Mouse (Mus musculus) erythroblast, embryonic 14.5 days (primary cell): ENCODE results near the gene Kcnh2.

Experiments
- GATA1 ChIP-seq: IDR thresholded peaks from 2 replicates; pipeline ENCODE4 v1.6.1; 2012; ENCODE audit warnings: low read length, inconsistent platforms, mixed read lengths
- TAL1 ChIP-seq: IDR thresholded peaks from 3 replicates; pipeline ENCODE4 v1.6.1; 2012; ENCODE audit warnings: low read length, inconsistent platforms, mixed read lengths

DNA sequence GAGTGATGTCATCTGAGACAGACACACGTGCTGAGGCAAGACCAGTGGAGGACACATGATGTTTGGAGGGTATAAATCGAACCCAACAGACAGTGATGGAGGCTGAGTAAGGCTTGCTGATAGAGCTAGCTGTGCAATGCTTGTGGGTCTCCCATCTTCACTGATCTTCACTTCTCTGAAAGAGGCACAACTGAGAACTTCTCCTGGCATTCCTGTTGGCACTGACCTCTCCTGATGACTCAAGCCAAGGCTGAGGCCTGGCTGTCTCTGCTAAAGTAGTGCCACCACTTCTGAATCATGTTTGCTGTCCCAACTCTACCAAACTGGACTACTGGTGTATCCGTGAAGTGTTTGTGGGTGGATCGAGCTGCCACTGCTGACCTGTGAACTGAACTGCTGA is 71.9 kb downstream of the Kcnh2 start:
- TF ChIP-seq TAL1, result no peak
- TF ChIP-seq GATA1, result no peak
